Mouse (Mus musculus): ENCODE results near the gene 9330182L06Rik. TPM values are rescaled to one million over a fixed set of nuclear protein-coding genes. Genes with fewer than 3 reads are reported as not detected.

Gene 9330182L06Rik
- polyA plus RNA-seq, 1 experiment from 2014 or later: 4.0 TPM

- no peak for ATAC-seq (ENCODE audit: low FRiP score, low read depth)
- 69% methylated on average over 5 of the region's 5 CpGs for WGBS
Observed at GRCm38 (mm10) chr5:9449570-9449969, 183.7 kb downstream of the 9330182L06Rik start.

GRCm38 (mm10) chr5:9453298-9453697, 187.4 kb downstream of the 9330182L06Rik start:
- no peaks in the 10 kb centered on the region for H3K36me3 ChIP-seq
- no peaks in the 10 kb centered on the region for H3K4me1 ChIP-seq
- H3K9me3 ChIP-seq: no peaks in the 10 kb centered on the region
- no peak overlapping the region for H3K9ac ChIP-seq
- ATAC-seq (ENCODE audit: low FRiP score, low read depth): no peak
- WGBS: 92% methylated on average over 2 of the region's 2 CpGs
- no peaks in the 10 kb centered on the region for H3K27me3 ChIP-seq
- H3K4me3 ChIP-seq: no peak overlapping the region
- no peak overlapping the region for H3K27ac ChIP-seq
- H3K4me2 ChIP-seq (replicated peaks): no peak overlapping the region

More at GRCm38 (mm10) chr5:9449570-9449969, 183.7 kb downstream of the 9330182L06Rik start:
- H3K4me1 ChIP-seq: no peaks in the 10 kb centered on the region
- H3K36me3 ChIP-seq: no peaks in the 10 kb centered on the region
- no peak overlapping the region for H3K27ac ChIP-seq
- H3K27me3 ChIP-seq: no peaks in the 10 kb centered on the region
- no peaks in the 10 kb centered on the region for H3K9me3 ChIP-seq
- no peak overlapping the region for H3K4me3 ChIP-seq
- H3K4me2 ChIP-seq (replicated peaks): no peak overlapping the region
- H3K9ac ChIP-seq: no peak overlapping the region

- H3K36me3 ChIP-seq: no peaks in the 10 kb centered on the region
- no peak overlapping the region for H3K27ac ChIP-seq
- no peaks in the 10 kb centered on the region for H3K9me3 ChIP-seq
- no peaks in the 10 kb centered on the region for H3K27me3 ChIP-seq
- H3K9ac ChIP-seq: no peak overlapping the region
- ATAC-seq (ENCODE audit: low FRiP score, low read depth): no peak
- WGBS: 82% methylated on average over 3 of the region's 3 CpGs
- H3K4me3 ChIP-seq: no peak overlapping the region
- no peaks in the 10 kb centered on the region for H3K4me1 ChIP-seq
- no peak overlapping the region for H3K4me2 ChIP-seq (replicated peaks)
Observed at GRCm38 (mm10) chr5:9477587-9477986, 211.7 kb downstream of the 9330182L06Rik start.

- ATAC-seq (ENCODE audit: low FRiP score, low read depth): no peak
- no peak overlapping the region for H3K4me3 ChIP-seq
- H3K9ac ChIP-seq: no peak overlapping the region
- H3K27me3 ChIP-seq: no peaks in the 10 kb centered on the region
- H3K27ac ChIP-seq: no peak overlapping the region
- 19% methylated on average over 5 of the region's 5 CpGs for WGBS
- no peaks in the 10 kb centered on the region for H3K36me3 ChIP-seq
- H3K9me3 ChIP-seq: no peaks in the 10 kb centered on the region
- H3K4me1 ChIP-seq: no peaks in the 10 kb centered on the region
- H3K4me2 ChIP-seq (replicated peaks): no peak overlapping the region
Observed at GRCm38 (mm10) chr5:9495456-9495855, 229.5 kb downstream of the 9330182L06Rik start.

GRCm38 (mm10) chr5:9497235-9497634, 231.3 kb downstream of the 9330182L06Rik start:
- no peak overlapping the region for H3K9ac ChIP-seq
- WGBS: 67% methylated on average over 4 of the region's 4 CpGs
- no peak overlapping the region for H3K27ac ChIP-seq
- ATAC-seq (ENCODE audit: low FRiP score, low read depth): no peak
- no peaks in the 10 kb centered on the region for H3K9me3 ChIP-seq
- H3K4me1 ChIP-seq: no peaks in the 10 kb centered on the region
- H3K4me3 ChIP-seq: no peak overlapping the region
- H3K36me3 ChIP-seq: no peaks in the 10 kb centered on the region
- H3K27me3 ChIP-seq: no peaks in the 10 kb centered on the region
- no peak overlapping the region for H3K4me2 ChIP-seq (replicated peaks)

GRCm38 (mm10) chr5:9511027-9511426, 245.1 kb downstream of the 9330182L06Rik start:
- no peaks in the 10 kb centered on the region for H3K36me3 ChIP-seq
- WGBS: 93% methylated on average over 1 of the region's 1 CpGs
- no peak for ATAC-seq (ENCODE audit: low FRiP score, low read depth)
- H3K27me3 ChIP-seq: no peaks in the 10 kb centered on the region
- no peak overlapping the region for H3K4me3 ChIP-seq
- no peaks in the 10 kb centered on the region for H3K4me1 ChIP-seq
- H3K9me3 ChIP-seq: no peaks in the 10 kb centered on the region
- no peak overlapping the region for H3K27ac ChIP-seq
- no peak overlapping the region for H3K4me2 ChIP-seq (replicated peaks)
- H3K9ac ChIP-seq: no peak overlapping the region

GRCm38 (mm10) chr5:9525507-9525906, 259.6 kb downstream of the 9330182L06Rik start:
- no peak overlapping the region for H3K4me2 ChIP-seq (replicated peaks)
- no peaks in the 10 kb centered on the region for H3K4me1 ChIP-seq
- H3K27me3 ChIP-seq: no peaks in the 10 kb centered on the region
- no peak overlapping the region for H3K4me3 ChIP-seq
- ATAC-seq (ENCODE audit: low FRiP score, low read depth): no peak
- 87% methylated on average over 4 of the region's 4 CpGs for WGBS
- no peaks in the 10 kb centered on the region for H3K9me3 ChIP-seq
- H3K36me3 ChIP-seq: no peaks in the 10 kb centered on the region
- H3K27ac ChIP-seq: no peak overlapping the region
- no peak overlapping the region for H3K9ac ChIP-seq

MicroRNA genes within 50 kb of the gene (microRNA counts, 519-probe panel; counts per million panel counts)
- not detected for microRNA mmu-miR-879

Small RNA genes within 50 kb of the gene (microRNA-seq; reads per million reads assigned to microRNA genes)
- 2.6 reads per million, percentile 9 among the genes with 10 or more reads in this experiment for gene Mir879

Other genes with a start within 250 kb of the 9330182L06Rik start
- gene Tmem243, start 165.4 kb upstream of the 9330182L06Rik start, polyA plus RNA-seq (2015; fragmentation: Nextera tagmentation; extraction: Ambion mirVana): 18.5 TPM in 2 replicates
- 58.9 and 64.8 TPM in 2 replicates for gene Dmtf1, start 104.3 kb upstream of the 9330182L06Rik start, polyA plus RNA-seq (2015; fragmentation: Nextera tagmentation; extraction: Ambion mirVana)

All from limb, embryonic 13.5 days (tissue).